Mouse (Mus musculus) thymus, adult 2 months (tissue): Measurements from ENCODE around the gene Prss35.

Experiments used
- CTCF ChIP-seq: fragments of 200-500 bp; IDR thresholded peaks from 2 replicates; pipeline ENCODE4 v1.5.1; 2012; ENCODE audit warnings: mild to moderate bottlenecking, control low read depth, low read length, moderate library complexity, borderline replicate concordance; ENCODE audit not compliant: control insufficient read depth, poor library complexity, insufficient read depth; ENCODE audit errors: extremely low read depth
- POLR2A ChIP-seq: fragments of 200-500 bp; IDR thresholded peaks from 2 replicates; pipeline ENCODE4 v1.6.1; 2012; ENCODE audit warnings: mild to moderate bottlenecking, low read length, control low read depth, moderate library complexity; ENCODE audit not compliant: control insufficient read depth, poor library complexity, insufficient read depth; ENCODE audit errors: extremely low read depth

DNA sequence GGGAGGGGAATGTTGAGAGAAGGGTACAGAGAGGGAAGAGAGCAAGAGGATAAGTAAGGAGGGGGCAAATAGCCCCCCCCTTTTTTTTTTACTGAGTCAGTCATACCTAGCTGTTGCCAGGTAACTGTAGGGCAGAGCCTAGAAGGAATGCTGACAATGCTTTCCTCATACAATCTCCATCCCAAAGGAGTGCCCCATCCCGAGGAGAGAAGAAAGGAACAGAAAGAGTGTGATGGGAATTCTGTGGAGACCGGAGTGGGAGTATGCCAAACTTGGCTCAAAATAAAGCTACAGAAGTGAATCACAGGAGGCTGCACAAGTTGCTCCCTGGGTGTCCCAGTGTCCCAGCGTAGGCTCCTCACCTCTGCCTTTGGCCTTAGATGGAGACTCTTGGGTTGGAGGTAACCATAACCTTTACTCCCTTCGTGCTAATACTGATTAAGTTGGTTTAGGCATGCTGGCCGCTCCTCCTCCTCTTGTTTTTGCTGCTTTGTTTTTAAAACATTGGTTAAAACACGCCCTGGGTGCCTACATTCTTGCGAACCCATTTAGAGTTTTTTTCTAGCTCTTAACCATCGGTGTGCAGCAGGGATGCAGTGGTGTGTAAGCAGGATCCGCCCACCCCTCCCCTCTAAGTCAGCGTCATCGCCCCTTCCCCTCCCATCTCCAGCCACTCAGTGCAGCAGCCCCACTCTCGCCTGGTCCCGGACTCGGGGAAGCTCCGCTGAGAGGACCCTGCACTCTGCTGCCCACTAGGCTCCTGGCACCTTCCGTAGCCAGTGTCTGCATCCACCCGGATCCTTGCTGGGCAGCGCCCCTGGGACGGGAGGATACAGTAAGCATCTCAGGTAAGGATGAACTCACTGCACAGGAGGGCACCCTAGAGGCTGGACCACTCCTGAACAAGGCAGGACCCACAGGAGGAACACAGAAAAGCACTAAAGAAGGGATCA lies at the start of gene Prss35:
- no peak for TF ChIP-seq CTCF
- TF ChIP-seq POLR2A = no peak
